Mouse (Mus musculus) thymus, postnatal 0 days (tissue): ENCODE data around the gene 5730480H06Rik. TPM values are rescaled to one million over a fixed set of nuclear protein-coding genes. Genes with fewer than 3 reads are reported as not detected.

Experiments
- DNase-seq: peaks from one replicate; pipeline ENCODE4 v3.0.0-alpha.2; 2015; ENCODE audit warnings: low spot score
- polyA plus RNA-seq: library from polyadenylated mRNA; unstranded; fragments of >200 nt; fragmentation: Nextera tagmentation; extraction: Ambion mirVana; gene quantifications from 2 replicates; pipeline ENCODE4 v1.2.1, GENCODE M21; 2015

The 5730480H06Rik gene
- 20.6 and 22.3 TPM in 2 replicates for polyA plus RNA-seq

- DNase-seq = no peak
Observed at GRCm38 (mm10) chr5:48327652-48328051, at the start of gene 5730480H06Rik. Gene 5730480H06Rik (plus strand): TSS chr5:48327952.

DNA sequence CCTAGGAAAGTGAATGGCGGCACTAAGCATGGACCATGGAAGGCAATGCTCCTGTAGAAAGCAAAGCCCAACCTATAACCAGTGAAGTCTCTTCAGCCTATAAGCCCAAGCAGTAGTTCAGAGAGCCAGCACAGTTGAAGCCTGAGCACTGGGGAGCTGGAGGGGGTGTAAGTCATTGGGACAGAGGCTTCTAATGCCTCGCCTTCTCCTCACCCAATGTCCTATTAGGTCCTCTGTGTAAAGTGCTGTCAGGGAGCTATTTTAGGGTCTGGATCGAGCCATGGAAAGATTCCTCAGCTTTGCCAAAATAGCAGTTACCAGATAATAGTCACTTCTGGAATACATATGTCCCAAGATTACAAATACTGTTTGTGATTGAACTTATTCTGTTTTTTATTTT lies 26.6 kb upstream of the 5730480H06Rik start:
- DNase-seq = no peak

DNA sequence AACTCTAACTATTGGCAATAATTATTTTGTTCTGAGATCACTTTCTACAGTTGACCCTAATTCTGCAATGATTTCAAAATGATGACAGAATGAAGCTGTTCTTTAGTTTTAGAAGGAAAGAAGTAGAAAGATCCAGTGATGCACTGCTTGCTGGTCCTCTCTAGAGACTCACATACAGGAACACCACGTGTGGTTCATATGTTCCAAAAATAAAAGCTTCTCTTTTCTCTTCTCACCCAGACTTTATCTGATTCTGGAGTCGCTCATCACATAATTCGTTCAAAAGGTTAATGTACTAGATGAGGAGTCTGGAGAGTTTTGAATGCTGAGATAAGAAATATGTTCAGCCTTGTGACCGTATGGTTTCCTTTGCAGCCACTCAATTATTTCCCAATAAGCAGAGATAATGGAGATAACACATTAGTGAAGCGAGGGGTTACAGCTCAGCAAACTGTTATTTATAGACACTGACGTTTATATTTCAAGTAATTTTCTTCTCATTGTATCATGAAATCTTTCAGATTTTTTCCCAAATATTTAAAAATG lies 12.6 kb upstream of the 5730480H06Rik start:
- no peak for DNase-seq

GRCm38 (mm10) chr5:48320597-48320996 lies 7.2 kb upstream of the 5730480H06Rik start:
- DNase-seq = no peak

- no peak for DNase-seq
Observed at GRCm38 (mm10) chr5:48326221-48326620, 1.5 kb upstream of the 5730480H06Rik start.

DNA sequence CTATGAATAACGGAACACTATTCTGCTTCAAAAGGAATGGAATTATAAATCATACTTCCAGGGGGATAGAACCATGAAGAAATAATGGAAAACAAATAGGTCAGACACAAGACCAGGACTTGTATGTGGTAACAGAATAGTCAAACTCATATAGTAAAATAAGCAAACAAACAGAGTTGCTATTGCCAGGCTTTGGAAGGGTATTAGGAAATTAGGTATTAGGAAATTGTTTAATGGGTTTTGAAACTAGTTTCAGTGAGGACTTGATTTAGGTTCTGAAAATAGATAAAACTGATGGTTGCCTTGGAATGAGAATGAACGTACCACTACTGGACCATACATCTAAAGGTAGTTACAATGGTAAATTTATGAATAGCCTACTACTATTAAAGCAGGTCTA lies 2.0 kb downstream of the 5730480H06Rik start:
- no peak for DNase-seq

GRCm38 (mm10) chr5:48330817-48331216 lies 3.1 kb downstream of the 5730480H06Rik start:
- DNase-seq = no peak

DNA sequence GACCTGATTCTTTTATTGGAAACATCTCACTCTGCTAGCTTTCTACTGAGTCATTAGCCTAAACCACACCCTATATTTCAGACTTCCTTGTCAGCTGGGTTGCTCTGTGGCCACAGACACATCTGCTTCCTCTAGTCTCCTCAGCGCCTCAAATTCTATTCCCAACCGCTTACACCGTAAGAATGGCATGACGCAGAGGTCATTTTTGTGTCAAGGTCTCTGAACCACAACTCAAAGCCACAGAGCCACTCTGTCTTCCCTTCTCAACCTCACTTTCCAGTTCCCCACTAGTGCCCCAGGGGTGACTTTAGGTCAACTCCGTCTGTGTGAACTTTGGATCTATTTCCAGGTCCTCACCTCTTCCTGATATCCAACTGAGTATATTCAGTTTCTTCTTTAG lies 3.7 kb downstream of the 5730480H06Rik start:
- no peak for DNase-seq

DNA sequence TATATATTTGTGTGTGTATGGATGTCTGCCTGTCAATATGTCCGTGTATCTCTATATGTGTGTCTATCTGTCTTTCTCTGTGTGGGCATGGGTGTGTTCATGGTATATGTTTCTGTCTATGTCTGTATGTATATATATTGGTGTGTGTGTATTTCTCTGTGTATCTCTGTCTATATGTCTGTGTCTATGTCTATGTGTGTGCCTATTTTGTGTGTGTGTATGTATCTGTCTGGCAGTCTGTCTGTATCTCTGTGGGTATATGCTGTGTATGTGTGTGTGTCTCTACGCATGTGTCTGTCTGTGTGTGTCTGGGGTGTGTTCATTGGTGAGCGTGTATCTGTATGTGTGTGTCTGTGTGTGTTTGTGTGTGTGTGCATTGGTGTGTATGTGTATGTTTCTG lies 5.7 kb downstream of the 5730480H06Rik start:
- DNase-seq = no peak

DNA sequence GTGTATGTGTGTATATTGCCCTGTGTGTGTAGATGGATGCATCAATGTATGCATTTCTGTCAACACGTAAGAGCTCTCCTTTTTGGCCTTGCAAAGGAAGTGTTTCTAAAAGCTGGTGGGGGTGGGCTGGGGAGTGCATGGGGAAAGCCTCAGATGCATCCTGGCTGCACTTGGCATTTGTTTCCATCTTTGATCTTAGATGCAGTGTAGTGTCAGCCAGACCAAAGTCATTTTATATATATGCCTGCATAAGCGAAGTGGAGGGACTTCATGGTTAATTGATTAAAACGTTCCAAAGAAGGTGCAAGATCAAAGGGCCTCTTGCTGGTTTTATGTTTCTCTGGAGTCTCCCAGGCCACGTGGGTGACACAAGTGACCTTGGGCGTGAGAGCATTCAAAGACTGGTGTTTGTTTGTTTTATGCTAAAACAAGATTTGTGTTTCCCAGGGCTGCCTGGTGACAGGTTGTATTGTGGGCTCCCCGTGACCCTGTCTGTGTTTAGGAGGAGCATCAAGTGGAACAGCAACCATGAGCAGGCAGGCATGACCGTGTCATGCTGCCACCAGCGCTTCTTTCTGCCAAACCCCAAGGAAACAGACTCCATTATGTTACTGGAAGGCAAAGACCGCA lies 6.2 kb downstream of the 5730480H06Rik start:
- DNase-seq = no peak

- DNase-seq = no peak
Observed at GRCm38 (mm10) chr5:48340808-48341433, 13.2 kb downstream of the 5730480H06Rik start.

- DNase-seq = no peak
Observed at GRCm38 (mm10) chr5:48345095-48345982, 17.6 kb downstream of the 5730480H06Rik start.

DNA sequence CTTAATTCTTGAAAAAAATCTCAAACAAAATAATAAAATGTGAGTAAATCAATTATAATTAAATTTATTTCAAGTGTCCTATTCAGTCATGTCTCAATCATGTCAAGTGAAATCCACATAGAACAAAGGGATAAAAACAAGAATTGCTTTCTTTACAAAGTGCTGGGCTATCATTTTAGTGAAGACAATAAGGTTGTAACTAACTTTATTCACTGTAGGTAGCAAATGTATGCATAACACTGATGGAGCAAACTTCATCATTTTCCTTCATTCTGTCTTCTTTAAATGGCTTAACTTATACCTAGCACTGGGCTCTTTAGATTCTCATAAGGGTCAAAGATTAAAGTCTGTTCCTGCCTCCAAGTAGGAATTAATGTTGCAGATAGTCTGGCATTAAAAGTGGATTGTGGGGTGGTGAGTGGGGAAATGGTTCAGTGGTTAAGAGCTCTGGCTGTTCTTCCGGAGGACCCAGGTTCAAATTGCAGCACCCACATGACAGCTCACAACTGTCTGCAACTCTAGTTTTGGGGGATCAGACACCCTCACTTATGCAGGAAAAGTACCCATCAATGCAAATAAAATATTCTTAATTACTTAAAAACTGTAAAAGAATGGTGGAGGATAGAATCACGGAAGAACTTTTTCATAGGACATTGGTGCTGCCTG lies 18.4 kb downstream of the 5730480H06Rik start:
- no peak for DNase-seq

DNA sequence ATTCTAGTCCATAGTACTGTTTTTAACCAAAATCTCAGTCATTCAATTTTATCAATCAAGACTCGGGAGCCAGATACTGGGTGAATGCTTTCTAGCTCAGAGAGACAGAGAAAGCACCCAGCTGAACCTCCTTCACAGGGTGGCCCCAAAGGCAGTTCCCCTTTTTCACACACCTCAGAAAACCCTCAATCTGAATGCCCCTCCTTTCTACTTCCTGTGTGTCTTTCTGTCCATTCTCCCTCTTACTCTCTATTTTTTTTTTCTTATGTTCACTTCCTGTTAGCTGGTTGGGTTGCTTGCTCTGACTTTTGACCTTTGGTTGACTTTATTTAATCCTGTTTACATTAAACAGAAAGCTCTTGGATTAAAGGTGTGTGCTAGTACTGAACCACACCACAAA lies 21.6 kb downstream of the 5730480H06Rik start:
- no peak for DNase-seq

GRCm38 (mm10) chr5:48371890-48372766 lies 44.4 kb downstream of the 5730480H06Rik start:
- DNase-seq = peak; percentile 94

GRCm38 (mm10) chr5:48402497-48402896 lies 74.7 kb downstream of the 5730480H06Rik start:
- DNase-seq = no peak

DNA sequence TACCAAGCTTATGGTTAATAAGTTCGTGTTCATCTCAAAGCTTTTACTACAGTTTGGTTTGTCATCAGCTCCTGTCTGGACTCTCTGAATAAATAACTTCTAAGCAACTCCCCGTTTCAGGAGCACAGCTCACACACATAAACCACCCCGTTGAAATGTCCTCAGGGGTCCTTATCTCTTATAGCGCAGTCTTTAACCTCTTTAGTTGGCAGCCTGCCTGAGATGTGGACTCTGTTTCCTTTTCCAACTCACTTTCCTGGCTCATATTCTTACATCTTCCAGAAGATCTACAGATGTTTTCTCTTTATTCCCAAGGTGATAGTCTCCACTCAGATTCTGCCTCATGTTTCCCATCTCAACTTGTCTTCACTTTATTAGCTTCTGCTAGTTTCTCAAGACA lies 80.5 kb downstream of the 5730480H06Rik start:
- DNase-seq = no peak

DNA sequence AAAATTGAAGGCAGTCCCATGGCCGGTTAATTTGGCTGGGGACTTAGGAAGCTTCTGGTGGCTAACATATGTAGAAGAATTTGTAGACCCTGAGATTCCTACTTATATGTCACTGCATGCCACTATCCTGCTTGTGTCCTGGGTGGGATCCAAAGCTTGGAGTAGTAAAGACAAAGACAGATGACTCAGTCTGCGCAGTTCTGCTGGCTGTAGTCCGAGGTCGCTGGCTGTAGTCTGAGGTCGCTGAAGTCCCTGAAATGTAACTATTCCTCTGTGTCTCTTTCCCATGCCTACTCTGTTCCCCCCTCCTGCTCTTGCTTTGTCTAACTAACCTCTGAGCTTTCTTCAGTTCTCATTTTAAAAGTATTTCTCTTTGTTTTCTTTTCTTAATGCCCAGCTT lies 82.6 kb downstream of the 5730480H06Rik start:
- DNase-seq = no peak

- no peak for DNase-seq
Observed at GRCm38 (mm10) chr5:48411462-48411861, 83.7 kb downstream of the 5730480H06Rik start.

GRCm38 (mm10) chr5:48412261-48412660 lies 84.5 kb downstream of the 5730480H06Rik start:
- DNase-seq = no peak
